Mouse (Mus musculus): ENCODE measurements around the gene Crybg2. TPM values are rescaled to one million over a fixed set of nuclear protein-coding genes. Genes with fewer than 3 reads are reported as not detected.

Crybg2 gene
- polyA plus RNA-seq, 1 experiment from 2014 or later: 4.0 TPM

DNA sequence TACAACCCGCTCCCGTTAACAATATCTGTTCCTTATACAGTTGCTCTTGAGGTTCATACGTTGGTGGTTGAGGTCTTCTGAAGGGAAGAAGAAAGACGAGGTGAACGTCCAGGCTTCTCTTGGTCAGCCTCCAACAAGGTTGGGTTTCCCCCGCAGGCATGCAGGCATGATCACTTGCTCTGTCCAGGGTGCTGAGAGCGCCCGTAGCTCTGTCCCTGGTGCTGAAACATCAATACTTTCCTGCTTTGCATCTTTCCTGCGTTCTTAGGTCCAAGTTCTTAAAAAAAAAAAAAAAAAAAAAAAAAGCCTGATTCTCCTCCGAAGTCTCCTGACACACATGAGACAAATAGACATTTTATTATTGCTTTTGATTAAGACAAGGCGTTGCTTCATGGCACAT, 40.0 kb upstream of the Crybg2 start:
- no peak overlapping the region for H3K4me2 ChIP-seq (replicated peaks)
- H3K9ac ChIP-seq: no peak overlapping the region
- ATAC-seq (ENCODE audit: insufficient number of reproducible peaks, insufficient read depth, low FRiP score, low TSS enrichment): no peak
- whole genome bisulfite sequencing: 2% methylated on average over 11 of the region's 11 CpGs
- H3K4me1 ChIP-seq: peaks cover 42% of the 10 kb centered on the region
- no peaks in the 10 kb centered on the region for H3K36me3 ChIP-seq
- H3K9me3 ChIP-seq: no peaks in the 10 kb centered on the region
- no peak overlapping the region for H3K4me3 ChIP-seq
- no peak overlapping the region for H3K27ac ChIP-seq
- peaks cover 25% of the 10 kb centered on the region for H3K27me3 ChIP-seq

DNA sequence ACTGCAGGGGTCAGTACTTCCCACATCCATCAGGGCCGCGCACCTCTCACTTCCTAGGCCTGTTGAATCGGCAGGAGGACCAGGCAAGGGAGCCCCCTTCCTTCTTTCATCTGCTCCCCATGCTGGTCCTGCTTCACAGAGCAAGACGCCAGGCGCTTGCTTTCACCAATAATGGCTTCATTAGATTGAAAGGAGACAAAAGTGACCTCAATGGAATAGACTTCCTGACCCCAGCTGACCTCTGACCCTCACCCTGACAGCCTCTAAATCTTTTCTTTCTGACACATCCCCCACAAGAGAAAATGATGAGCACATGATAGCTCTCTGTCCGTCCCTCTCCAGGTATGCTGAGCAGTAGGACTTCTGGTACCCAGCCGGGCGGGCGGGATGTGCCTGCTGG, 34.8 kb upstream of the Crybg2 start:
- 28% methylated on average over 9 of the region's 9 CpGs for WGBS

DNA sequence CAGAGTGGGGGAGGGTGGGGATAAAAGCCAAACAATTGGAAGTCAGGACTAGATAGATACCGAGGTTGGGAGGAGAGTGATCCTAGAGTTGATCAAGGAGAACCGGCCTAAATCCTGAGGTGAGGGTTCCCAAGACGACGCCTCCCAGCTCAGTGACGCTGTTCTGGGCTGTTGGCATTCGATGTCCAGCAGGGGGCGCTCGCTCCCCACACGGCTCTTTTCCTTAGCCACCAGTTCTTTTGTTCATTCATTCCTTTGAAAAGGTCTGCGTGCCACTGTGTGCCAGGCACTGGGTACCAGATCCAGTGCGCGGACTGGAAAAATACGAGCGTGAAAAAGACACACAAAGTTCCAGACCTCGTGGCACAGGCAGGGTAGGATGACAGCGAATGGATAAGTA, 24.7 kb upstream of the Crybg2 start:
- ATAC-seq (ENCODE audit: insufficient number of reproducible peaks, insufficient read depth, low FRiP score, low TSS enrichment): no peak
- H3K27ac ChIP-seq: no peak overlapping the region
- H3K9me3 ChIP-seq: 0 out of 2 replicates have a peak, but pooled peaks cover 3% of the 10 kb centered on the region
- H3K9ac ChIP-seq: no peak overlapping the region
- no peaks in the 10 kb centered on the region for H3K27me3 ChIP-seq
- H3K4me3 ChIP-seq: no peak overlapping the region
- H3K4me2 ChIP-seq (replicated peaks): no peak overlapping the region; the same call in 1 of the 2 replicates
- WGBS: 6% methylated on average over 16 of the region's 16 CpGs
- no peaks in the 10 kb centered on the region for H3K36me3 ChIP-seq
- no peaks in the 10 kb centered on the region for H3K4me1 ChIP-seq

More for the DNA sequence above, 34.8 kb upstream of the Crybg2 start:
- Histone ChIP-seq H3K27ac (no peak overlapping the region), H3K9ac (no peak overlapping the region), H3K9me3 (no peaks in the 10 kb centered on the region), H3K4me1 (no peaks in the 10 kb centered on the region), H3K27me3 (no peaks in the 10 kb centered on the region), H3K4me2 (replicated peaks) (no peak overlapping the region), H3K4me3 (no peak overlapping the region), H3K36me3 (no peaks in the 10 kb centered on the region)
- no peak for ATAC-seq (ENCODE audit: insufficient number of reproducible peaks, insufficient read depth, low FRiP score, low TSS enrichment)

DNA sequence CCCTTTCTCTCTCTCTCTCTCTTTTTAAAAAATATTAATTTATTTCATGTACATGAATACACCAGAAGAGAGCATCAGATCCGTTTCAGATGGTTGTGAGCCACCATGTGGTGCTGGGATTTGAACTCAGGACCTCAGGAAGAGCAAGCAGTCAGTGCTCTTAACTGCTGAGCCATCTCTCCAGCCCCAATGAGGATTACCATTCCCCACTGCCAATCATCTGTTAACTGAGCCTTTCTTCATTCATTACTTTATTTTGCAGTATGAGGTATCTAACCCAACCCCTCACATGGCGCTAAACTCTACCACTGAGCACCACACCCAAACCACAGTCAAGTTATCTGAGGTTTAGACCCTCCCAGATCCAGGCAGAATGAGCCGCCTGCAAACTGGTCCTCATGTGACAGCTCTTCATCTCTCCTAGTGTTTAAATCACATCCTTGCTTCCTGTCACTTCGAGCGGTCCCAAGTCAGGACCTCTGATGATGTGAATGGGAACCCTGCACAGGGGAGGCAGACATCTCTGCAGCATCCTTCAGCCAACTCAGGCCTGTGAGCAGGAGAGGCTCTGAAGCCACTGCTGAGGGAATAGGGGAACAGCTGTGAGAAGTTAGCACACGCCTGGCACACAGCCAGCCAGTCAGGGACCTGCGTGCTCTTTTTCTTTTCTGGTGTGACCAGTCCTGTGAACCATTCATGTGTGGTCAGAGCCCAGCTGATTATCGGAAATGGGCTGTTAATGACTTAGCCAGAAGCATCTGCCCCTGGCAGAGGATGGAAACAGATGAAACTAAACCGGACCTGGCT, 19.1 kb upstream of the Crybg2 start:
- Histone ChIP-seq H3K36me3 (no peaks in the 10 kb centered on the region), H3K9me3 (no peaks in the 10 kb centered on the region), H3K4me3 (no peak overlapping the region), H3K9ac (no peak overlapping the region), H3K27ac (no peak overlapping the region), H3K4me2 (replicated peaks) (no peak overlapping the region), H3K27me3 (no peaks in the 10 kb centered on the region), H3K4me1 (peaks cover 4% of the 10 kb centered on the region; the same call in 1 of the 2 replicates)
- 46% methylated on average over 9 of the region's 9 CpGs for WGBS
- no peak for ATAC-seq (ENCODE audit: insufficient number of reproducible peaks, insufficient read depth, low FRiP score, low TSS enrichment)

DNA sequence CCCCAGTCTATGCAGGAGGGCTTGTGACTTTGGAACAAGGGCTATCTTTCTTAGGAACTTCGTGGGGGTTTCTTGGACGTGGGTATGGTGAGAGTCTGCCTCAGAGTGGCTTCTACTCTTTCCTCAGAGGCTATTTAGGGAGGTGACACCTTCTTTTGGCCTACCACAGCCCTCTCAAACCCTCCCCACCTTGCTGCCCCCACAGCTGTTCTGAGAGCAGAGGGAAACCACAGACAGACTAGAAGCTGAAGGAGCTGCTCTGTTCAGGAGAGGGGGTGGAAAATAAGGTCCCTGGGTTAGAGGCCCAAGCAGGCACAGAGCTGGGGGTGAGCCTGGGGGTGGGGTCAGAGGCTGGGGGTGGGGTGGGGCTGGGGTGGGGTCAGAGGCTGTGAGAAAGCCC, 17.6 kb upstream of the Crybg2 start:
- 58% methylated on average over 2 of the region's 2 CpGs for WGBS
- no peaks in the 10 kb centered on the region for H3K36me3 ChIP-seq

DNA sequence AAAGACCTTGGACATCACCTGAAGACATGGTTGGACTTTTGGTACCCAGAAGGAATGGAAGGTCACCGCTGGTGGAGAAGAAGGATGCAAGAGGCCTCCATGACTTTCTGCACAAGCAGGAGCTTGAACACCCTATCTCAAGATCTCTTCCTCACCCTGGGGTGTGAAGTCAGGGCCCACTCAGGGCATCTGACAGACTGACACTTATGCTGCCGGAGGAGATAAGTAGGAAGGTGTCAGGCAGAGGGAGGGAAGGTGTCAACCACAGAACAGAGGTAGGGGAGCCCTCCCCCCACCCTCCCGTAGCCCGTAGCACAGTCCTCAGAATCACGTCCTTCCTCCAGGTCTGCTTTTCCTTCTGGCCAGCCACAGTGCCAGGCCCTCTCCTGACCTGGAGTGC, 13.0 kb upstream of the Crybg2 start:
- Histone ChIP-seq H3K27ac (no peak overlapping the region), H3K36me3 (no peaks in the 10 kb centered on the region)
- WGBS: 73% methylated on average over 5 of the region's 5 CpGs

More for the DNA sequence above, 17.6 kb upstream of the Crybg2 start:
- no peak overlapping the region for H3K4me3 ChIP-seq
- H3K4me2 ChIP-seq (replicated peaks): no peak overlapping the region
- no peak overlapping the region for H3K27ac ChIP-seq
- H3K9me3 ChIP-seq: no peaks in the 10 kb centered on the region
- ATAC-seq (ENCODE audit: insufficient number of reproducible peaks, insufficient read depth, low FRiP score, low TSS enrichment): no peak
- no peak overlapping the region for H3K9ac ChIP-seq
- peaks cover 4% of the 10 kb centered on the region; the same call in 1 of the 2 replicates for H3K4me1 ChIP-seq
- H3K27me3 ChIP-seq: no peaks in the 10 kb centered on the region

DNA sequence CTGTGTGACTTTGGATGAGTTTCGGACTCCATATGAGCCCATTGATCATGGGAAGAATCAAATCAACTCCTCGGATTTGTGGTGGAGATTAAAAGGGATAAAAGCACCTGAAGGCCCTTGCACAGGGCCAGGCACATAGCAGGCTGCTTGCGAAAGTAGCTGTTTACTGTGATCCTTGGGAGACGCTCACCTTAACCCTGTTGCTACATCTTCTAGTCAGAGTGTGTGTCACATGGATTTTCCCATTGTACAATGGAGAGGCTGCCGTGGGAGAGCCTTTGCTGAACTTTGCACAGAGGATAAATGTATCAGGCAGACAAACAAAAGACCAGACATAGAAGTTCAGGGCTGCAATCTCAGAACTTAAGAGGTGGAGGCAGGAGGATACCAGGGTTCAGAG, 8.7 kb upstream of the Crybg2 start:
- Histone ChIP-seq H3K9me3 (no peaks in the 10 kb centered on the region), H3K36me3 (no peaks in the 10 kb centered on the region), H3K4me3 (no peak overlapping the region), H3K27ac (no peak overlapping the region), H3K4me1 (0 out of 2 replicates have a peak, but pooled peaks cover 3% of the 10 kb centered on the region), H3K27me3 (no peaks in the 10 kb centered on the region), H3K4me2 (replicated peaks) (no peak overlapping the region), H3K9ac (no peak overlapping the region)
- WGBS: 84% methylated on average over 5 of the region's 5 CpGs
- ATAC-seq (ENCODE audit: insufficient number of reproducible peaks, insufficient read depth, low FRiP score, low TSS enrichment): no peak

More for the DNA sequence above, 13.0 kb upstream of the Crybg2 start:
- no peak for ATAC-seq (ENCODE audit: insufficient number of reproducible peaks, insufficient read depth, low FRiP score, low TSS enrichment)
- Histone ChIP-seq H3K27me3 (no peaks in the 10 kb centered on the region), H3K9ac (no peak overlapping the region), H3K4me1 (0 out of 2 replicates have a peak, but pooled peaks cover 2% of the 10 kb centered on the region), H3K4me3 (no peak overlapping the region), H3K9me3 (no peaks in the 10 kb centered on the region), H3K4me2 (replicated peaks) (no peak overlapping the region)

DNA sequence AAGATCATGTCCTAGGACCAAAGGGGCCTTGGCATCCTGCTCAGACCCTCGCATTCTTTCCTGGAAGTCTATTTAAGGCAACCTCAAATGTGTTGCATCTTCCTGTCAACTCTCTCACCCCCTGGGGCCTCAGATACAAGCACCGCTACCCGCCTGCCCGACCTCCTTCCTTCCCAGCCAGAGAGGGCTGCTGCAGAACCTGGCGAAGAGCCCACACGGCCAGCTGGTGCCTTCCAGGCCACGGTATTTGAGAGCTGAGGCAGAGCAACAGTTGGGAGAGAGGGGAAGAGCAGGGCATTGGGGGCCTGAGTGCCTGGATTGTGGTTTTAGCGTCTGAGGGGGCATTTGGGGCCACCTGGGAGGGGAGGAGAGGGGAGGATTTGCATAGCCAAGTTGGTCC, 8.1 kb upstream of the Crybg2 start:
- H3K36me3 ChIP-seq: no peaks in the 10 kb centered on the region
- H3K9me3 ChIP-seq: no peaks in the 10 kb centered on the region
- no peak overlapping the region for H3K4me2 ChIP-seq (replicated peaks)
- ATAC-seq (ENCODE audit: insufficient number of reproducible peaks, insufficient read depth, low FRiP score, low TSS enrichment): no peak
- no peak overlapping the region for H3K27ac ChIP-seq
- H3K9ac ChIP-seq: no peak overlapping the region
- H3K4me3 ChIP-seq: no peak overlapping the region
- no peaks in the 10 kb centered on the region for H3K27me3 ChIP-seq
- 37% methylated on average over 8 of the region's 8 CpGs for WGBS
- 0 out of 2 replicates have a peak, but pooled peaks cover 3% of the 10 kb centered on the region for H3K4me1 ChIP-seq

DNA sequence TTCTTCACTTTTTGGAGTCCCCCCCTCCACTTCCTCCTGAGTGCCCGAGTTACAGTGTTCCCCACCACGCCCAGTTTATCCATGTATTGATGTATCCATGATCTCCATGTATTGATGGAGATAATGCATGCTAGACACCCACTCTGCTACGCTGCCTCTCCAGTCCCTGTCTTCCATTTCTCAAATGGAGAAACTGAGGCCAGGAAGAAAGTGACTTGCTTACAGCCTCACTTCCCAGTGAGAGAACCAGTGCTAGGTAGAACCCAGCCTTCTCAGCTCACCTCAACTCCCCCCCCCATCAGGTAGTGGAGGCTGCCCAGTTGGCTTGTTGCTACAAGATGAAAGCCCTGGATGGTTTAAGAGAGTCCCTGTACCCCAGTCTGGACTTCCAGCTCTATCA, 7.1 kb upstream of the Crybg2 start, which contains the start of gene Zfp683:
Gene Zfp683, plus strand, starts transcription at position 301 of the 400 bp plus-strand sequence.
- H3K9me3 ChIP-seq: no peaks in the 10 kb centered on the region
- H3K36me3 ChIP-seq: no peaks in the 10 kb centered on the region
- no peak within 1 kb of the TSS for H3K4me2 ChIP-seq (replicated peaks)
- no peak within 1 kb of the TSS for H3K4me3 ChIP-seq
- no peak within 1 kb of the TSS for H3K27ac ChIP-seq
- WGBS: 93% methylated on average over 3 of the region's 3 CpGs
- H3K27me3 ChIP-seq: no peaks in the 10 kb centered on the region
- no peak within 1 kb of the TSS for H3K9ac ChIP-seq
- 0 out of 2 replicates have a peak, but pooled peaks cover 3% of the 10 kb centered on the region for H3K4me1 ChIP-seq
- no peak for ATAC-seq (ENCODE audit: insufficient number of reproducible peaks, insufficient read depth, low FRiP score, low TSS enrichment)

DNA sequence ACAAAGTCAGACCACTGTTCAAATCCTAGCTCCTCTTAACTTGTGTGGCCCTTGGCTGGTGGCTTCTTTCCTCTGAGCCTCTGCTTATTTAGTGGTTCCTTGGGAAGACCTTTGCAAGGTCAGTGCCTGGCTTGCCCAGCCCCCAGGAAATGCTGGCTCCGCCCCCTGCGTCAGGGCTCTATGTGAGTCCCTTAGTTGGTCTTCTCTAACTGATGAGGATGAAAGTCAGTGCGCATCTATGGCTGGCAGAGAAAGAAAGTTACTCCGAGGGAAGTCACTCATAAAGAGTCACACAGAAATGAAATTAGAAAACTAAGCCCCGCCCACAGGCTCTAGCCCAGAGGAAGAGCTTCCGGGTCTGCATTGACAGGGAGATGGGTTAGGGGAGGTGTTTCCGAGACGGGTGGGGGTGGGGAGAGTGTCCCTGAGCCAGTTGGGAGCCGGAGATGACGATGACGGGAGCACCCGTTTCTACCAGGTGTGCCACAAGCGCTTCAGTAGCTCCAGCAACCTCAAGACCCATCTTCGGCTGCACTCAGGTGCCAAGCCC, 2.4 kb upstream of the Crybg2 start:
- Histone ChIP-seq H3K27ac (no peak overlapping the region), H3K4me1 (no peaks in the 10 kb centered on the region), H3K36me3 (no peaks in the 10 kb centered on the region), H3K9ac (no peak overlapping the region), H3K27me3 (peaks cover 18% of the 10 kb centered on the region), H3K4me2 (replicated peaks) (0 out of 2 replicates have a peak overlapping the region, but pooled peaks have one; percentile 12), H3K9me3 (no peaks in the 10 kb centered on the region), H3K4me3 (no peak overlapping the region)
- ATAC-seq (ENCODE audit: insufficient number of reproducible peaks, insufficient read depth, low FRiP score, low TSS enrichment): no peak
- 36% methylated on average over 14 of the region's 14 CpGs for WGBS

DNA sequence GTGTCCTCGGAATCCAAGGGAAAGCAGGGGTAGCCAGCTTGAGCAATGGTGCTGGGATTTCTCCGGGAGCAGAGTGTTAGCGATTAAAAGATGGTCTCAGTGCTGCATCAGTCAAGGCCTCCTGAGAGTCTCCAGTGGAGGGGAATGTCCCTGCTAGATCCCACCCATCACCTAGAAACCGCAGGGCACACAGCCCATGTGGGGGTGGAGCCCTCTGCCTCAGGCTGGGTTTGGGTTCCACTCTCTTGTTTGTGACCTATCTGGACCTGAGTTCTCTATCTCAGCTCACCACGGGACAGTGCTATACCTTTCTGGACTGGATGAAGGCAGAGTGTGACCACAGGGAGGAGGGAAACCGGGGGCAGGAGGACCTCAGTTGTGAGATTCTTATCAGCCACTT, 1.7 kb upstream of the Crybg2 start:
- H3K9ac ChIP-seq: no peak overlapping the region

More for the DNA sequence above, 1.7 kb upstream of the Crybg2 start:
- Histone ChIP-seq H3K27me3 (peaks cover 18% of the 10 kb centered on the region), H3K4me2 (replicated peaks) (no peak overlapping the region), H3K9me3 (no peaks in the 10 kb centered on the region), H3K4me3 (no peak overlapping the region), H3K36me3 (no peaks in the 10 kb centered on the region), H3K27ac (no peak overlapping the region), H3K4me1 (no peaks in the 10 kb centered on the region)
- no peak for ATAC-seq (ENCODE audit: insufficient number of reproducible peaks, insufficient read depth, low FRiP score, low TSS enrichment)
- WGBS: 78% methylated on average over 6 of the region's 6 CpGs

All from embryonic facial prominence, embryonic 12.5 days (tissue).